Mouse (Mus musculus) lung, embryonic 16.5 days (tissue): Measurements from ENCODE around the gene Snrpf. TPM values are rescaled to one million over a fixed set of nuclear protein-coding genes. Genes with fewer than 3 reads are reported as not detected.

Source experiments
- ATAC-seq: fragments of 200-750 bp; cut with Nextera tagmentation; 2 replicates; pipeline ENCODE4 v1.8.0; 2017; ENCODE audit warnings: low read depth, mild to moderate bottlenecking, moderate library complexity
- H3K27ac ChIP-seq: fragments of 300-500 bp; sonication (generic); 2 replicates; pipeline ENCODE4 v1.5.1; 2014; ENCODE audit warnings: mild to moderate bottlenecking, control low read depth, low read length
- H3K27me3 ChIP-seq: fragments of 300-500 bp; sonication (generic); 2 replicates; pipeline ENCODE4 v1.6.1; 2014; ENCODE audit warnings: low read depth, low read length, mixed read lengths; ENCODE audit not compliant: control insufficient read depth, insufficient read depth
- H3K36me3 ChIP-seq: fragments of 300-500 bp; sonication (generic); 2 replicates; pipeline ENCODE4 v1.6.1; 2014; ENCODE audit warnings: low read length; ENCODE audit not compliant: control insufficient read depth, insufficient read depth
- H3K4me1 ChIP-seq: fragments of 300-500 bp; sonication (generic); replicated peaks from 2 replicates; pipeline ENCODE4 v1.6.1; 2014; ENCODE audit warnings: low read length, mixed read lengths; ENCODE audit not compliant: control insufficient read depth, insufficient read depth
- H3K4me2 ChIP-seq: fragments of 300-500 bp; sonication (generic); 2 replicates; pipeline ENCODE4 v1.6.1; 2014; ENCODE audit warnings: low read depth, low read length, control low read depth
- H3K4me3 ChIP-seq: fragments of 300-500 bp; sonication (generic); 2 replicates; pipeline ENCODE4 v1.5.1; 2014; ENCODE audit warnings: mild to moderate bottlenecking, low read length, control low read depth
- H3K9ac ChIP-seq: fragments of 300-500 bp; sonication (generic); 2 replicates; pipeline ENCODE4 v1.6.1; 2014; ENCODE audit warnings: low read length, control low read depth
- H3K9me3 ChIP-seq: fragments of 300-500 bp; sonication (generic); 2 replicates; pipeline ENCODE4 v1.6.1; 2016; ENCODE audit warnings: low read length; ENCODE audit not compliant: control insufficient read depth
- WGBS: fragments of 180-500 bp; shearing (Covaris S2); extraction: QIAGEN DNeasy Blood & Tissue Kit; methylation state at CpG from one replicate; pipeline ENCODE4 v1.1.7; 2014; 5-methylcytosine and 5-hydroxymethylcytosine counted together
- polyA plus RNA-seq: library from polyadenylated mRNA; unstranded; fragments of >200 nt; fragmentation: Nextera tagmentation; extraction: Ambion mirVana; gene quantifications from 2 replicates; pipeline ENCODE4 v1.2.1, GENCODE M21; 2015

Snrpf gene
- polyA plus RNA-seq, 1 experiment from 2014 or later: 105 TPM

GRCm38 (mm10) chr10:93614850-93615249 is 25.3 kb upstream of the Snrpf start:
- Histone ChIP-seq H3K4me3 (no peak overlapping the region), H3K27ac (no peak overlapping the region), H3K27me3 (no peaks in the 10 kb centered on the region), H3K4me2 (no peak overlapping the region), H3K9me3 (no peaks in the 10 kb centered on the region), H3K4me1 (no peaks in the 10 kb centered on the region), H3K36me3 (no peaks in the 10 kb centered on the region), H3K9ac (no peak overlapping the region)
- ATAC-seq: no peak
- 68% methylated on average over 8 of the region's 8 CpGs for WGBS

GRCm38 (mm10) chr10:93611419-93612007 is 22.0 kb upstream of the Snrpf start:
- WGBS: 41% methylated on average over 18 of the region's 18 CpGs
- no peak overlapping the region for H3K4me2 ChIP-seq
- H3K27ac ChIP-seq: no peak overlapping the region

GRCm38 (mm10) chr10:93610896-93611295 is 21.4 kb upstream of the Snrpf start:
- Histone ChIP-seq H3K27me3 (no peaks in the 10 kb centered on the region), H3K36me3 (no peaks in the 10 kb centered on the region), H3K4me3 (no peak overlapping the region), H3K9me3 (peaks cover 3% of the 10 kb centered on the region), H3K4me1 (no peaks in the 10 kb centered on the region), H3K9ac (no peak overlapping the region), H3K27ac (no peak overlapping the region), H3K4me2 (no peak overlapping the region)
- WGBS: 93% methylated on average over 1 of the region's 1 CpGs
- ATAC-seq: no peak

More at GRCm38 (mm10) chr10:93611419-93612007, 22.0 kb upstream of the Snrpf start:
- Histone ChIP-seq H3K9ac (0 out of 2 replicates have a peak overlapping the region, but pooled peaks have one; percentile 3), H3K36me3 (no peaks in the 10 kb centered on the region), H3K27me3 (no peaks in the 10 kb centered on the region), H3K9me3 (peaks cover 3% of the 10 kb centered on the region), H3K4me3 (no peak overlapping the region), H3K4me1 (no peaks in the 10 kb centered on the region)
- no peak for ATAC-seq

GRCm38 (mm10) chr10:93609236-93609635 is 19.7 kb upstream of the Snrpf start:
- Histone ChIP-seq H3K27ac (no peak overlapping the region), H3K4me2 (no peak overlapping the region), H3K4me3 (no peak overlapping the region), H3K27me3 (no peaks in the 10 kb centered on the region), H3K9ac (no peak overlapping the region), H3K4me1 (no peaks in the 10 kb centered on the region), H3K36me3 (no peaks in the 10 kb centered on the region), H3K9me3 (peaks cover 3% of the 10 kb centered on the region)
- 92% methylated on average over 7 of the region's 7 CpGs for WGBS
- no peak for ATAC-seq

- no peaks in the 10 kb centered on the region for H3K27me3 ChIP-seq
- no peaks in the 10 kb centered on the region for H3K4me1 ChIP-seq
- 40% methylated on average over 9 of the region's 9 CpGs for WGBS
- H3K27ac ChIP-seq: no peak overlapping the region
- no peaks in the 10 kb centered on the region for H3K36me3 ChIP-seq
- H3K4me3 ChIP-seq: no peak overlapping the region
- H3K9me3 ChIP-seq: peaks cover 3% of the 10 kb centered on the region
- H3K4me2 ChIP-seq: no peak overlapping the region
- no peak for ATAC-seq
- H3K9ac ChIP-seq: no peak overlapping the region
Measured at GRCm38 (mm10) chr10:93608051-93608450, 18.5 kb upstream of the Snrpf start.

GRCm38 (mm10) chr10:93606326-93606725 is 16.8 kb upstream of the Snrpf start:
- Histone ChIP-seq H3K4me2 (no peak overlapping the region), H3K27ac (no peak overlapping the region), H3K36me3 (no peaks in the 10 kb centered on the region), H3K27me3 (no peaks in the 10 kb centered on the region), H3K9ac (no peak overlapping the region), H3K4me3 (no peak overlapping the region), H3K9me3 (peaks cover 3% of the 10 kb centered on the region), H3K4me1 (no peaks in the 10 kb centered on the region)
- ATAC-seq: no peak
- 86% methylated on average over 9 of the region's 9 CpGs for WGBS

- ATAC-seq: no peak
- no peak overlapping the region for H3K27ac ChIP-seq
- no peak overlapping the region for H3K9ac ChIP-seq
- WGBS: 82% methylated on average over 1 of the region's 1 CpGs
- no peaks in the 10 kb centered on the region; the same call in 1 of the 2 replicates for H3K9me3 ChIP-seq
- no peak overlapping the region for H3K4me3 ChIP-seq
- no peaks in the 10 kb centered on the region for H3K36me3 ChIP-seq
- no peaks in the 10 kb centered on the region for H3K27me3 ChIP-seq
- no peaks in the 10 kb centered on the region for H3K4me1 ChIP-seq
- H3K4me2 ChIP-seq: no peak overlapping the region
Measured at GRCm38 (mm10) chr10:93603256-93603655, 13.8 kb upstream of the Snrpf start.

GRCm38 (mm10) chr10:93602309-93602708 is 12.8 kb upstream of the Snrpf start:
- no peak overlapping the region for H3K9ac ChIP-seq
- no peaks in the 10 kb centered on the region for H3K4me1 ChIP-seq
- no peaks in the 10 kb centered on the region for H3K27me3 ChIP-seq
- H3K4me2 ChIP-seq: no peak overlapping the region
- no peaks in the 10 kb centered on the region; the same call in 1 of the 2 replicates for H3K9me3 ChIP-seq
- H3K36me3 ChIP-seq: no peaks in the 10 kb centered on the region
- WGBS: 81% methylated on average over 5 of the region's 5 CpGs
- H3K4me3 ChIP-seq: no peak overlapping the region
- ATAC-seq: no peak
- H3K27ac ChIP-seq: no peak overlapping the region

- WGBS: 76% methylated on average over 3 of the region's 3 CpGs
Measured at GRCm38 (mm10) chr10:93596641-93597040, 7.1 kb upstream of the Snrpf start.

More at GRCm38 (mm10) chr10:93596641-93597040, 7.1 kb upstream of the Snrpf start:
- no peaks in the 10 kb centered on the region for H3K9me3 ChIP-seq
- no peak for ATAC-seq
- H3K4me3 ChIP-seq: no peak overlapping the region
- no peaks in the 10 kb centered on the region for H3K36me3 ChIP-seq
- peaks cover 3% of the 10 kb centered on the region; the same call in 1 of the 2 replicates for H3K4me1 ChIP-seq
- no peak overlapping the region for H3K27ac ChIP-seq
- no peak overlapping the region for H3K4me2 ChIP-seq
- no peaks in the 10 kb centered on the region for H3K27me3 ChIP-seq
- no peak overlapping the region for H3K9ac ChIP-seq
